Mouse (Mus musculus): ENCODE measurements around the gene Ahsg. TPM values are rescaled to one million over a fixed set of nuclear protein-coding genes. Genes with fewer than 3 reads are reported as not detected.

Gene Ahsg
- polyA plus RNA-seq, 1 experiment from 2014 or later: 0.28 TPM

- H3K4me2 ChIP-seq: no peak overlapping the region
- H3K4me3 ChIP-seq (ENCODE audit: low read depth, low read length): no peak overlapping the region
- H3K4me1 ChIP-seq (ENCODE audit: insufficient read depth): no peaks in the 10 kb centered on the region
- no peak for ATAC-seq (ENCODE audit: insufficient read depth)
- no peak for TF ChIP-seq CTCF (IDR thresholded peaks at IDR 0.05; ENCODE audit: low read depth)
- WGBS: 59% methylated on average over 10 of the region's 10 CpGs
- no peak for DNase-seq
- H3K9ac ChIP-seq: no peak overlapping the region
- H3K27me3 ChIP-seq (ENCODE audit: insufficient read depth, low read length): no peaks in the 10 kb centered on the region
- no peak overlapping the region for H3K27ac ChIP-seq (ENCODE audit: low read depth)
- no peaks in the 10 kb centered on the region for H3K36me3 ChIP-seq (ENCODE audit: insufficient read depth)
- H3K9me3 ChIP-seq (ENCODE audit: low read depth, low read length): no peaks in the 10 kb centered on the region
These were observed 8.9 kb downstream of the Ahsg start for GRCm38 (mm10) chr16:22899866-22900570.

- WGBS: 49% methylated on average over 3 of the region's 3 CpGs
- Histone ChIP-seq H3K9me3 (ENCODE audit: low read depth, low read length) (no peaks in the 10 kb centered on the region), H3K9ac (no peak overlapping the region), H3K27ac (ENCODE audit: low read depth) (no peak overlapping the region), H3K4me2 (no peak overlapping the region), H3K4me3 (ENCODE audit: low read depth, low read length) (no peak overlapping the region), H3K36me3 (ENCODE audit: insufficient read depth) (no peaks in the 10 kb centered on the region), H3K27me3 (ENCODE audit: insufficient read depth, low read length) (no peaks in the 10 kb centered on the region), H3K4me1 (ENCODE audit: insufficient read depth) (no peaks in the 10 kb centered on the region)
- TF ChIP-seq CTCF (IDR thresholded peaks at IDR 0.05; ENCODE audit: low read depth): no peak
- DNase-seq (no peak), ATAC-seq (ENCODE audit: insufficient read depth) (no peak)
These were observed 10.2 kb downstream of the Ahsg start for GRCm38 (mm10) chr16:22901326-22901725.

- Histone ChIP-seq H3K4me2 (no peak overlapping the region), H3K9me3 (ENCODE audit: low read depth, low read length) (no peaks in the 10 kb centered on the region), H3K36me3 (ENCODE audit: insufficient read depth) (no peaks in the 10 kb centered on the region), H3K4me3 (ENCODE audit: low read depth, low read length) (no peak overlapping the region), H3K27me3 (ENCODE audit: insufficient read depth, low read length) (no peaks in the 10 kb centered on the region), H3K4me1 (ENCODE audit: insufficient read depth) (no peaks in the 10 kb centered on the region), H3K9ac (no peak overlapping the region), H3K27ac (ENCODE audit: low read depth) (no peak overlapping the region)
- WGBS: 87% methylated on average over 6 of the region's 6 CpGs
- no peak for ATAC-seq (ENCODE audit: insufficient read depth)
- DNase-seq: no peak
- no peak for TF ChIP-seq CTCF (IDR thresholded peaks at IDR 0.05; ENCODE audit: low read depth)
These were observed 18.2 kb downstream of the Ahsg start for GRCm38 (mm10) chr16:22909290-22909689.

- Histone ChIP-seq H3K9me3 (ENCODE audit: low read depth, low read length) (no peaks in the 10 kb centered on the region), H3K4me3 (ENCODE audit: low read depth, low read length) (no peak overlapping the region), H3K27me3 (ENCODE audit: insufficient read depth, low read length) (no peaks in the 10 kb centered on the region), H3K4me1 (ENCODE audit: insufficient read depth) (no peaks in the 10 kb centered on the region), H3K36me3 (ENCODE audit: insufficient read depth) (no peaks in the 10 kb centered on the region), H3K27ac (ENCODE audit: low read depth) (no peak overlapping the region), H3K4me2 (no peak overlapping the region), H3K9ac (no peak overlapping the region)
- DNase-seq: no peak
- ATAC-seq (ENCODE audit: insufficient read depth): no peak
- TF ChIP-seq CTCF (IDR thresholded peaks at IDR 0.05; ENCODE audit: low read depth): no peak
- WGBS: 83% methylated on average over 3 of the region's 3 CpGs
These were observed 20.9 kb downstream of the Ahsg start for GRCm38 (mm10) chr16:22911986-22912385.

GRCm38 (mm10) chr16:22912886-22913285, 21.8 kb downstream of the Ahsg start:
- no peaks in the 10 kb centered on the region for H3K9me3 ChIP-seq (ENCODE audit: low read depth, low read length)
- no peaks in the 10 kb centered on the region for H3K27me3 ChIP-seq (ENCODE audit: insufficient read depth, low read length)
- no peak overlapping the region for H3K27ac ChIP-seq (ENCODE audit: low read depth)
- 71% methylated on average over 6 of the region's 6 CpGs for WGBS
- no peak for TF ChIP-seq CTCF (IDR thresholded peaks at IDR 0.05; ENCODE audit: low read depth)
- H3K9ac ChIP-seq: no peak overlapping the region
- no peak for DNase-seq
- no peak for ATAC-seq (ENCODE audit: insufficient read depth)
- H3K4me2 ChIP-seq: no peak overlapping the region
- H3K4me1 ChIP-seq (ENCODE audit: insufficient read depth): no peaks in the 10 kb centered on the region
- H3K36me3 ChIP-seq (ENCODE audit: insufficient read depth): no peaks in the 10 kb centered on the region
- no peak overlapping the region for H3K4me3 ChIP-seq (ENCODE audit: low read depth, low read length)

- Histone ChIP-seq H3K27me3 (ENCODE audit: insufficient read depth, low read length) (no peaks in the 10 kb centered on the region), H3K4me1 (ENCODE audit: insufficient read depth) (no peaks in the 10 kb centered on the region), H3K9ac (no peak overlapping the region), H3K27ac (ENCODE audit: low read depth) (no peak overlapping the region), H3K36me3 (ENCODE audit: insufficient read depth) (no peaks in the 10 kb centered on the region), H3K4me2 (no peak overlapping the region), H3K4me3 (ENCODE audit: low read depth, low read length) (no peak overlapping the region), H3K9me3 (ENCODE audit: low read depth, low read length) (no peaks in the 10 kb centered on the region)
- no peak for TF ChIP-seq CTCF (IDR thresholded peaks at IDR 0.05; ENCODE audit: low read depth)
- no peak for DNase-seq
- no peak for ATAC-seq (ENCODE audit: insufficient read depth)
These were observed 23.2 kb downstream of the Ahsg start for GRCm38 (mm10) chr16:22914276-22914675.

- Histone ChIP-seq H3K27ac (ENCODE audit: low read depth) (no peak within 1 kb of the TSS), H3K4me2 (no peak within 1 kb of the TSS), H3K27me3 (ENCODE audit: insufficient read depth, low read length) (no peaks in the 10 kb centered on the region), H3K4me3 (ENCODE audit: low read depth, low read length) (no peak within 1 kb of the TSS), H3K36me3 (ENCODE audit: insufficient read depth) (no peaks in the 10 kb centered on the region), H3K9me3 (ENCODE audit: low read depth, low read length) (no peaks in the 10 kb centered on the region), H3K9ac (no peak within 1 kb of the TSS), H3K4me1 (ENCODE audit: insufficient read depth) (no peaks in the 10 kb centered on the region)
- 86% methylated on average over 5 of the region's 5 CpGs for WGBS
- DNase-seq (no peak), ATAC-seq (ENCODE audit: insufficient read depth) (no peak)
- TF ChIP-seq CTCF (IDR thresholded peaks at IDR 0.05; ENCODE audit: low read depth): no peak
These were observed 27.0 kb downstream of the Ahsg start, which contains the start of gene Fetub for GRCm38 (mm10) chr16:22918034-22918433. TSS of gene Fetub (plus strand) at chr16:22918334.
